Mouse (Mus musculus) retina, adult 2 months (tissue): ENCODE data around the gene Fbln1.

Experiments
- DNase-seq: peaks from one replicate; pipeline ENCODE4 v3.0.0-alpha.2; 2012; ENCODE audit warnings: low read depth, low spot score

Gene Fbln1

DNA sequence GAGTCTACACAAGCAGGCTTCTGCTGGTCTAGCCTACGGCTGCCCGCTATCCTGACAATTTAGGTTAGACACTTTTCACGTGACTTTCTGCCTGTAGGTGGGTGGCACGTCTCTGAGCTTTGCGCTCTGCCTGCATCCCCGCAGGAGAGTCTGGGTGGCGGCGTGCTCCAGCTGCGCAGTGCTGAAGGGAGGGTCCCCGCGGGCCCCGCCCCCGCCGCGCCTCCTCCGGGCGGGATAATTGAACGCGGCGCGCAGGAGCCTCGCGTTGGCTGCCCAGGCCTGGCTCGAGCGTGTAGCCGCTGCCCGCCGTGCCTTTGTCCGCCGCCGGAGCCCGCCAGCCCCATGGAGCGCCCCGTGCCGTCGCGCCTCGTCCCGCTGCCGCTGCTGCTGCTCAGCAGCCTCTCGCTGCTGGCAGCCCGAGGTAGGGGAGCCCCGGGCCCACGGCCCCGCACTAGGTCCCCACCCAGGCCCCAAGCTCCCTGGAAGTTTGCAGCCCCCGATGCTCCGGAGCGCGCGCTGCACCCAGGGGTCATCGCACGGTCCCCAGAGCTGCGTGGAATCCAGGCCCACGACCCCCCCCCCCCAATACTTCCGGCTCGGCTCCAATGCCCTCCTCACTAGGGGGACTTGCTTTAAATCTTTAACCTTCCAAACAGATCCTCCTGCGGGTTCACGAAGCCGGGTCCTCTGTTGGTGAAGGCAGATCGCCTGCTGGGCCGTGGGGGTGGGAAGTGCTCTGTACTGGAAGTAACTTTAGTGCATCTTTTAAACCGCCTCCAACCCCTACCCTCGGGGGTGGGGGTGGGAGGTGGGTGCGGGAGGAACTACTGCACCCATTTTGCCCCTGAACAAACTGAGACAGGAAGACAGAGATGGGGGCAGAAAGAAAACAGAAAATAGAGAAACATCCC is at the start of gene Fbln1:
TSS of gene Fbln1 (plus strand) at position 158 of the 911 bp plus-strand sequence.
- no peak for DNase-seq

GRCm38 (mm10) chr15:85156198-85156597 is 49.6 kb upstream of the Fbln1 start:
- DNase-seq = no peak

DNA sequence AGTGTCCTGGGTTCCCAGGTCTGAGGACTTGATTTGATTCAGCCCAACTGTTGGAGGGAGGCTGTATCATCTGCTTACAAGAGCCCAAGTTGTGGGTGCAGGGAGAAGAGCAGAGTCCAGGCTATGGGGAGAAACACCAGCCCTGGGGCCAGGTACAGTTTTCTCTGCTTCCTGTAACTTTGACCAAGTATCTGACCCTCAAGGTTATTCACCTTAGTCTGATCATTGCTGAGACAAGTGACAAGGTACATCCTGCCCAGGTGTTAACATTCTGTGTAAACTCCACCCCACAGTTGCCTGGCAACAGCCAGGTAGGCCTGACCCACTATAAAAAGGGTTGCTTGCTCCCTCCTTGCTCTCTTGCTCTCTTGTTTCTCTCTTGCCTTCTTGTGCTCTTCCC is 44.3 kb upstream of the Fbln1 start:
- no peak for DNase-seq

GRCm38 (mm10) chr15:85162693-85163663 is 42.8 kb upstream of the Fbln1 start:
- no peak for DNase-seq

DNA sequence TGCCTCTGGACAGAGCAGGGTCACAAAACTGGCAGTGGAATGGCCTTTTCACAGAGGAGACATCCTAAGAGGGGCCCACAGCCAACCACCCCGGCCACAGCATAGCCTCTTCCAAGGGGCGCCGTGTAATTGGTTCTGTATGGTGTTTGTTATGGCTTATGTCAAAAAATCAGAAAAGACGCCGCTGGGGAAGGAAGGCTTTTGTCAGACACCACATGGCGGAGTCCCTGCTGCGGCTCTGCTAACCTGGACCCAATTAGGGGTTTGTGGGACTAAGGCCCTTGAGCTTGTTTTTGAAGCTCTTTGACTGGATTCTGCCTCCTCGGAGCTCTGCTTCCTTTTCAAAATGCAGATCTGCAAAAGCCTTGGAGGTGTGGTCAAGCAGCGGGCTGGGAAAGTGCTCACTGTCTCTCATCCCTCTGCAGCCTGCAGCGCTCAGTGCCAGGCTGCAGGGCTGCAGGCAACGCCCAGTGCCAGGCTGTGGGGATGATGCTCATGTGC is 39.3 kb upstream of the Fbln1 start:
- no peak for DNase-seq

DNA sequence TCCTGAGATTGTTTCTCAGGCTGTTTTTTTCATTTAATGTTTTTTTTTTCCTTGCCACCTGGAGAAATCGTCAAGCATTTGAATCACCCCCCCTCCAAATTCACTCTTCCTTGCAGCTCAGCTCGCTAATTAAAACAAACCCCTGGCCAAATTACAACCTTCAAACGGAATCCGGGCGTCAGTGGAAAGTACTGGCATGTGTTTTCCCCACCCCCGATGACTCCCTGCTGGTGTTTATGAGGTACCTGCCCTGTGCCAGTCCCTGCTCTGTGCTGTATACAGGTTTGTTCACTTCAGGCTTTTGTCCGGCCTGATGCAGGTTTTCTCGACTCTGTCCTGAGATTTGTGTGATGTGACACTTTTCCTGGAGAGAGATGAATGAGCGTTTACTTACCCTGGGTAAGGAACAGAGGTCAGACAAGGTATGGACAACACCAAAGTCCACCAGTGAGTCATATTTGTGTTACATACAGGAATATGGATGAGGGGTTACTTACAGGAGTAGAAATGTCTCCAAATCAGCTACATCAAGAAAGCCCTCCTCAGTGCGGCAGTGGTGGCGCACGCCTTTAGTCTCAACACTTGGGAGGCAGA is 38.6 kb upstream of the Fbln1 start:
- no peak for DNase-seq

DNA sequence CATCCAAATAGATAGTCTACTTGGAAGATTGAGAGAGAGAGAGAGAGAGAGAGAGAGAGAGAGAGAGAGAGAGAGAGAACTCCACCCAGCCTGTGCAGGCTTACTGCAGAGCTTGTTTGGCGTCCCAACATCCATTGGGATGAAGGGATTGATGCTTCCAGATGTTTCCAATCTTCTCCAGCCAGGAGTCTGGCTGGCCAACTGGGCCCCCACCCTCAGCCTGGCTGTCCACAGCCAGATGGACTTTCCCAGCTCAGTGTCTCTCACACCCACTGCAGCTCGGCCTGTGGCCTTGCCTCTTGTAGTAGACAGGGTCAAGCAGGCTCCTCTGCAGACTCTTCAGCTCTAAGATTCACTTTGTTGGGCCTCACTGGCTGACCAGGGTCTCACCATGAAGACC is 33.7 kb upstream of the Fbln1 start:
- DNase-seq = no peak

DNA sequence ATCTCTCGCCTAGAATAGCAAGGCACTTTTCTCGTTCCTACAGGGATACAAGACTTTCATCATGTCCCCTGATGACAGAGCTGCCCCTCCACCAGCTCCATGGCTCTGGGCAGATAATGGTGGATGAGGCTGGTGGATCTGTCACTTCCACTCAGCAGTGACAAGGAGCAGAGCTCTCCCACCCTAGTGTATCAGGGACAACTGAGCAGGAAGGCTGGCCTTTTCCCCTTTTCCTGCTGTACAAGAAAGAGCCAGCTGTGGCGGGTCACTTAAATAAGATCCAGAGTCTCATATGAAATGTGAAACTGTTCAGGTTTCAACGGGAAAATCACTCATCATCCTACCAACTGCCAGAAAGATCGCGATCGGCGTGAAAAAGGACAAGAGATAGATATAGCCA is 32.3 kb upstream of the Fbln1 start:
- no peak for DNase-seq

- DNase-seq = no peak
Measured at GRCm38 (mm10) chr15:85174060-85174459, 31.7 kb upstream of the Fbln1 start.

GRCm38 (mm10) chr15:85177576-85177975 is 28.2 kb upstream of the Fbln1 start:
- DNase-seq = peak; percentile 63

DNA sequence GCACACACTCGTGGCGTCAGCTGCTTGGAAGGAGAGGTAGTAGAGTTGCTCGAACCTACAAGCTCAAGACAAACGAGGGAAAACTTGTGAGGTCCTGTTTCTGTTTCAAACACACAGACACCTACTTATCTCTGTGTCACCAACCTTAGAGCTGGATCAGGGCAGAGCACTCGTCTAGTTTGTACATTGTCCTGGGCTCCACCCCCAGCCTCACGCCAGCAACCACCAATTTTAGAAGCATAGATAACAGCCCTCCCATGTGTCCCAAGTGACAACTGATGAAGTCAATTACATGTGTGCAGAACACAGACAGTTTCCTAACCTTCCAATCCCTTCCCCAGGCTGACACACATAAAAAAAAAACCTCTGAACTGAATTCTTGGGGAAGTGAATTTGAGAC is 27.6 kb upstream of the Fbln1 start:
- DNase-seq = no peak

- no peak for DNase-seq
Measured at GRCm38 (mm10) chr15:85179528-85180180, 26.1 kb upstream of the Fbln1 start.

GRCm38 (mm10) chr15:85180368-85180767 is 25.4 kb upstream of the Fbln1 start:
- no peak for DNase-seq

- DNase-seq = no peak
Measured at GRCm38 (mm10) chr15:85182063-85182462, 23.7 kb upstream of the Fbln1 start.

DNA sequence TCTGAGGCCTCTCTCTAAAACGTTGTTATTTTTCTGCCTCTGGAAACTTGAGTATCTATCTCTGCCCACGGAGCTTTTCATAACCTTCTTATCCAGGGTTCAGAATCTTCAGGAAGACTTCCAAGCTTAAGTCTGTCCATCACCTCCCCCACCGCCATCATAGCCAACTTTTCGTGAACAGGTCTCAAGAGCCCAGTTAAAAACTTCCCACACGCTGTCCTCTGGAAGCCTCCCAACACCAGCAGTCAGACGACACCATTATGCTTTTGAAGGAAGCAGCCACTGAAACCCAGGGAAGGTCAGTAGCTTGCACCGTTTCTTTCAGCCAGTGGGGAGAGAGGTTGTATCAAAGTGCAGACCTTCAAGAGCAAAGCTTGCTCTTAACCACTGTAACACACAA is 18.8 kb upstream of the Fbln1 start:
- no peak for DNase-seq

GRCm38 (mm10) chr15:85188167-85188778 is 17.5 kb upstream of the Fbln1 start:
- DNase-seq = no peak

DNA sequence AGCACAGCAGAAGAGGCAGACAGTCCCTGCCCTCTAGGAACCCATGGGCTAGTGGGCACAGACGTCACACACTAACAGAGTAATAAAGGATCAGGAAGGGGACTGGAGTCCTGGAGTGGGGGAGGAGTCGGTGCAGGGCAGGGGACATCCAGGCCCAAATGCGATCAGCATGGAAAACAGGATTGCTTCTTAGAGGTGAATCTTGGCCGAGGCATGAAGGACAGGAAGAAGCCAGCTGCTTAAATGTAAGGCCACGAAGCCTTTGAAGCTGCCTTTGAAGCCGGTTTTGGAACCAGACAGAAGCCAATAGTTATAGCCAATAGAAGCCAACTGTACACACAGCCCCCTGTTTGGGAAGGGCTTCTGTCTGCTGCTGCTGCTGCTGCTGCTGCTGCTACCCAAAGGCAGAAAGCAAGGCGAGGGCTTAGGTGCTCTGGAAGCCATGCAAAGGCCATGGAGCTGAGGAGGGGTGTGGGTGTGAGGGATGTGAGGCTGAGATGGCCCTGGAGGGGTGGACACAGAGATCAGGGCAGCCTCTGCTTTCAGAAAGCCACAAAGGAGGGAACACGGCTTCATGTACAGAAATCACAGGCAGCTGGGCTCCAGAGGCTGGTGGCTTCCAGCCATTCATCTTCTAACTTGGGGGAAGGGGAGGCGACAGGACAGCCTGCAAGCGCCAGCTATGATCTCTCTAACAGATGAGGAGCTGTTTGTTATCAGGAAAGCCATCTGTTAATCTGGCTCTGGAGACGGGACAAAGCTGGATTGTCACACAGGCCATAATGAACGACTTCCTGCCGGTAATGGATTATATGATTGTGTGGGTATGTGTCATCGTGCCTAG is 5.1 kb upstream of the Fbln1 start:
- DNase-seq = no peak

GRCm38 (mm10) chr15:85202199-85202598 is 3.5 kb upstream of the Fbln1 start:
- no peak for DNase-seq

GRCm38 (mm10) chr15:85202787-85203186 is 3.0 kb upstream of the Fbln1 start:
- DNase-seq = no peak

DNA sequence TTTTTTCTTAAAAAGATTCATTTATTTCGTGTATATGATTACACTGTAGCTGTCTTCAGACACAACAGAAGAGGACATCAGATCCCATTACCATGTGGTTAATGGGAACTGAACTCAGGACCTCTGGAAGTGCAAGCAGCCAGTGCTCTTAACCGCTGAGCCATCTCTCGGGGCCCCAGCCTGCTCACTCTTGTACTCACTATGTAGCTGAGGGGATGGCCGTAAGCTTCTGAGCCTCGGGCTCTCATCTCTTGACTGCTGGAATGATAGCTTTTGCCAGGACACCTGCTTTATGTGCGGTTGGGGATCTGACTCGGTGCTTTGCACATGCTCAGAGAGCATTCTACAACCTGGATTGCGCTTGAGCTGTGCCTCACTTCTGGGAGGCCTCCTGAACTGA is 1.4 kb upstream of the Fbln1 start:
- no peak for DNase-seq
